Mouse (Mus musculus): Measurements from ENCODE around the gene Ak2.

GRCm38 (mm10) chr4:128991500-128992008 lies at the start of gene Ak2:
- TF ChIP-seq CTCF (IDR thresholded peaks at IDR 0.05; ENCODE audit: low read depth) (no peak), EP300 (IDR thresholded peaks at IDR 0.05; ENCODE audit: low read depth) (no peak)
